In the genomic region with DNA sequence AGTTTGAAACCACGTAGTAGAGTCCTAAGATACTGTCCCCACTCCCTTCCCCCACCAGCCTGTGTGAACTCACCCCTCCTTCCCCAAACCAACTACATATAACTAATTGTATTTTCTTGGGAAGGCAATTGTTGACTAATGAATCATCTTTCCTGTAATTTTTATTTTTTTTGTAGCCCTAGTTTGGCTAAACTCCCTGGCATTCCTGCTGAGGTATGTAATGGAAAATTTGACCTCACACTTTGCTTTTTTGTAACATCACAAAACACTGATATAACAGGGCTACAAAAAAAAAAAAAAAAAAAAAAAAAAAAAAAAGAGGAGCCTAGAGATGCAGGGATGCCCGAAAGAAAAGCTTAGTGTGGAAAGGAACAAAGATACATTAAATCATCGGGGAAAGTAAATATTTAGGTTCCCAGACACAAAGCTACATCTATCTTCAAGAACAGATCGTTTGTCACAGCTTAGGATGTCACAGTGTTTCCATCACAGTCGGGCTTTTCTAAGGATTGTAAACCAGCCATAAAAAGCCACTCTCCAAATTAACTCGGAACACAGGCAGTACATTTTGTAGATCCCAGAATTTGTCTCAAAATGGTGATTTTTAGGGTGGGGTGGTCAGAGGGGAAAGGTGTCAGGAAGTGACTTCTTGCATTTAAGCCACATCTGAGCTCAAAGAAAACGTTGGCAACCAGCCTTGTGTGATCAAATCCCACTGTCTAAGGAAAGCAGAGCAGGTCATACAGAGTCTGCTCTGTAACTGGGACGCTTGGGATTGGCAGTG, we compare ENCODE assay signal across 10 mouse cellular contexts.
DNase-seq lines count a peak whose midpoint lies in the region; ATAC-seq lines count a peak whose summit lies in the region.
"Had no signal": no experiment of that assay in that cellular context is flagged by ENCODE, and none has a peak within 500 bp of the region (broad histone marks: within the 10 kb centered on the region; RNA-seq: fewer than 3 reads in every experiment).

No protein-coding gene starts in this region.

- no peaks in the 10 kb centered on the region for H3K27me3 ChIP-seq in intestine, embryonic 16.5 days (replicated peaks; ENCODE audit: control insufficient read depth, insufficient read depth, low read length)
- no peaks in the 10 kb centered on the region for H3K27me3 ChIP-seq in midbrain, embryonic 16.5 days (ENCODE audit: control insufficient read depth, insufficient read depth, low read depth, low read length)

- no peaks in the 10 kb centered on the region for H3K9me3 ChIP-seq in intestine, embryonic 16.5 days (ENCODE audit: control insufficient read depth, low read length)
- no peaks in the 10 kb centered on the region for H3K9me3 ChIP-seq in midbrain, embryonic 16.5 days (replicated peaks; ENCODE audit: control insufficient read depth, low read length, poor library complexity, severe bottlenecking)

- H3K9ac ChIP-seq in intestine, embryonic 16.5 days (ENCODE audit: low read depth, low read length): no peak overlapping the region
- H3K9ac ChIP-seq in midbrain, embryonic 16.5 days (ENCODE audit: low read depth, low read length): no peak overlapping the region

- DNase-seq in adrenal gland, postnatal 10 days: peak; percentile 38
- DNase-seq in adrenal gland, postnatal 25 days: no peak
- peak; percentile 95 for DNase-seq in heart, adult 11 months
- DNase-seq in lung, postnatal 25 days (ENCODE audit: low spot score): peak; percentile 62
- no peak for DNase-seq in layer of hippocampus, postnatal 10 days (ENCODE audit: low spot score in 2 of 2)
- DNase-seq: right cerebral cortex, postnatal 25 days had no signal

- ATAC-seq in intestine, embryonic 16.5 days: peak; percentile 35; the same call in 1 of the 2 replicates
- ATAC-seq in midbrain, embryonic 16.5 days: no peak
- ATAC-seq in monocyte, adult 5-6 weeks (replicated peaks; ENCODE audit: insufficient number of reproducible peaks, low FRiP score, low TSS enrichment, poor library complexity, severe bottlenecking): no peak

- H3K27ac ChIP-seq in intestine, embryonic 16.5 days (ENCODE audit: low read length): peak overlapping the region; percentile 63
- H3K27ac ChIP-seq in midbrain, embryonic 16.5 days (ENCODE audit: low read length): no peak overlapping the region

- H3K4me3 ChIP-seq in intestine, embryonic 16.5 days (ENCODE audit: low read length): no peak overlapping the region
- H3K4me3 ChIP-seq in midbrain, embryonic 16.5 days (ENCODE audit: low read depth, low read length): no peak overlapping the region

- peaks cover 19% of the 10 kb centered on the region for H3K4me1 ChIP-seq in intestine, embryonic 16.5 days (ENCODE audit: control insufficient read depth, insufficient read depth, low read length)
- H3K4me1 ChIP-seq in midbrain, embryonic 16.5 days (ENCODE audit: control insufficient read depth, insufficient read depth, low read length): no peaks in the 10 kb centered on the region

- H3K36me3 ChIP-seq in intestine, embryonic 16.5 days (ENCODE audit: control insufficient read depth, insufficient read depth, low read length): no peaks in the 10 kb centered on the region
- no peaks in the 10 kb centered on the region for H3K36me3 ChIP-seq in midbrain, embryonic 16.5 days (ENCODE audit: control insufficient read depth, insufficient read depth, low read length)

- H3K4me2 ChIP-seq in intestine, embryonic 16.5 days (ENCODE audit: low read depth, low read length): no peak overlapping the region
- H3K4me2 ChIP-seq in midbrain, embryonic 16.5 days (ENCODE audit: low read length): no peak overlapping the region
- H3K4me2 ChIP-seq: midbrain, embryonic 11.5 days had no signal

- 24% methylated on average over 8 of the region's 8 CpGs for WGBS in intestine, embryonic 16.5 days
- 67% methylated on average over 8 of the region's 8 CpGs for WGBS in midbrain, embryonic 16.5 days

Comparison
In these comparisons a context has a peak if more than half of its experiments do, and no peak if none do; other contexts are left out.
1. DNase-seq: peak in adrenal gland, postnatal 10 days (single experiment), heart, adult 11 months (single experiment) and lung, postnatal 25 days (single experiment); none in adrenal gland, postnatal 25 days (single experiment) and layer of hippocampus, postnatal 10 days (0 of 2).